Mouse (Mus musculus) cerebellum, adult 2 months (tissue): ENCODE measurements around the gene Prg2.

Experiments
- CTCF ChIP-seq: fragments of 200-500 bp; IDR thresholded peaks from 2 replicates; pipeline ENCODE4 v1.5.1; 2011; ENCODE audit warnings: low read depth, mild to moderate bottlenecking, control low read depth, low read length, moderate library complexity, borderline replicate concordance; ENCODE audit not compliant: insufficient read depth
- POLR2A ChIP-seq: fragments of 200-500 bp; IDR thresholded peaks from 2 replicates; pipeline ENCODE4 v1.6.1; 2011; ENCODE audit warnings: low read length, control low read depth, borderline replicate concordance; ENCODE audit not compliant: insufficient read depth

DNA sequence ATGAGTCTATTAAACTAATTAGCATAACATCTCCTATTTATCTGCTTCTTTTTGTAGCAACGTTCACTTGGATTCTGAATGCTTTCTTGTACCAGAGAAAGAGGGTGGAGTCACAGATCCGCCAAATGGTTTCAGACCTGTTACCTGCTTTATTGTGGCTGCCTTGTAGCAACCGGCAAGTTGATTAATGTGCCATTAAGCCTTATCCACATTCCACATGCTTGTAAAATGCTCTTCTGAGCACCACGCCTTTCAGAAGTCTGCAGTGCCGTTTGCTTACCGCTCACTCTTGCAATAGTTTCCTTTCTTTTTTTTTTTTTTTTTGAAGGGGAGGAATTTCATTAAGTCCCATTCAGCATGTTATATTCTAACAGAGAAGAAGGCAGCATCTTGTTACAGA, 49.6 kb downstream of the Prg2 start:
- TF ChIP-seq POLR2A (no peak), CTCF (no peak)
